Mouse (Mus musculus) embryo, embryonic 11.5 days (tissue): ENCODE measurements around the gene Tbc1d10c.

ENCODE experiments used
- DNase-seq: peaks from one replicate; pipeline ENCODE4 v3.0.0-alpha.2; 2012; ENCODE audit warnings: low read depth, low spot score

The Tbc1d10c gene

DNA sequence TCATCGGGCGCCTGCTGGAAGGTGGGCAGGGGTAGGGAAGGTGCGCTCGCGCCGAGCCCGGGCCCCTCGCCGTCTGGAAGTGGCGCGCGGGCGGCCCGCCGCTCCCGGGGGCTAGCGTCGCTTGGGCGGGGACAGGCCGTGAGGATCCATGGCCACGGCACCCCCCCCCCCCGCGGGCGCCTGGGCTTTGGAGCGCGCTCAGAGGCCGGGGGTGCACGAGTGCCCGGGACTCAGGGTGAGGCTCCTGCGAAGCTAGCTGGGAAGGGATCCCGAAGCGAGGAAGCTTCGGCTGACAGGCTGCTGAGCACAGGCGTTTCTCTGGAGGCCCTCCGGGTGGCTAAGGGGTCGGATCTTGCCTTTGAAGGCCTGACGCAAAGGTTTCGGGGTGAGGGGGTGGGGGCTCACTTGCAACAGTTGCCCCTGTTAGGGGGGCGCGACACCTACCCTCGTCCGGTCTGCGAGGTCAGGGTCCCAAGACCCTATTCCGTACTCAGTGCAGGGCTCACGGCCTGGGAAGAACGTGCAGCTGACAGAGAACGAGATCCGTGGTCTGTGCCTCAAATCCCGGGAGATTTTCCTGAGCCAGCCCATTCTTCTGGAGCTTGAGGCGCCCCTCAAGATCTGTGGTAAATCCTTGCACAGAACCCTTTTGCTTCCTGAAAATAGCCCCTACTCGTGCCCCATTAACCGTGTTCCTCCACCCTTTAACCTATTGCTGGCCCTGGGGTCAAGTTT is 1.3 kb upstream of the Tbc1d10c start:
- no peak for DNase-seq

- peak; percentile 94 for DNase-seq
These were observed 605 bp upstream of the Tbc1d10c start, which contains the start of gene Ppp1ca for GRCm38 (mm10) chr19:4191528-4192250. Gene Ppp1ca (plus strand): TSS chr19:4192065.

DNA sequence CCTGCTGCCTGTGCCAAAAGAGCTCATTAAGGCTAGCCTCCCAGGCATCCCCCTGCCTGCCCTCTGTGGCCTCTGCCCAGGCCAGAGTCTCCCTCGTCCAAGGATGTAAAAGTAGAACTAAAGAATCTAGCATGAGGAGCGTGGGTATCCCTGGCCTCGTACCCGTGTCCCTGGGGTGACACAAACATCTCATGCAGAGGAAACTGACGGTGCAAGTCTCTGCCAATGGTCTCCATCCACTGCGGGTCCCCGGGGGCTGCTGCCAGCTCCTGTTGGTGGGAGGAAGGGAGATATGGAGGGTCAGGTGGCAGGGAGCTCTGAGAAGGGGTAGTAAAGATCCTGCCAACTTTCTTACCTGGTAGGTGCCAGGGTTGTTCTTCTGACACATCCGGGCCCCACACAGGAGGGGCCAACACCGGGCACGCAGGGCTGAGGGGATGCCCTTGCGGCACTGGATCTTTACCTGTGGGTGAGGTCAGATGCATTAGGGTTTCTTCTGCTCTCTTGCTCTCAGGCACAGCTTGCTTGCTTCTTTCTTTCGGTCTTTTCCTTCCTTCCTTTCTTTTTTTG is 1.9 kb downstream of the Tbc1d10c start:
- DNase-seq, result no peak

DNA sequence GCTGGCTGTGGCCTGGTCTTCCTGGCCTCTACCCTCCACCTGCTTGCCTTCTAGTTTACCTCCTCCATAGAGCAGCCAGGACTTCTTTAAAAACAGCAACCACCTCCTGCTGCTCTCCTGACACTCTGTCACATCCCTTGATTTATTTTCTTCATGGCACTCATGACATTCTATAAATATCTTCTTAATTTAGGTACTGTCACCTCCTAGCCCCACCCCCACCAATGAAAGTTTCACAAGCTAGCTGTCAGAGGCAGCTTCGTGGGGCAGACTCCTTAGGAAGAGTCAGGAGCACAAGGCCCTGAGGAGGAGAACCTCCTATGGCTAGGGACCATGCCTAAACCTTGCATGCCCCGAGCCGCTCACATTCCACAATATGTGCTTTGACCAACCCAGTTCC is 3.8 kb downstream of the Tbc1d10c start:
- no peak for DNase-seq

DNA sequence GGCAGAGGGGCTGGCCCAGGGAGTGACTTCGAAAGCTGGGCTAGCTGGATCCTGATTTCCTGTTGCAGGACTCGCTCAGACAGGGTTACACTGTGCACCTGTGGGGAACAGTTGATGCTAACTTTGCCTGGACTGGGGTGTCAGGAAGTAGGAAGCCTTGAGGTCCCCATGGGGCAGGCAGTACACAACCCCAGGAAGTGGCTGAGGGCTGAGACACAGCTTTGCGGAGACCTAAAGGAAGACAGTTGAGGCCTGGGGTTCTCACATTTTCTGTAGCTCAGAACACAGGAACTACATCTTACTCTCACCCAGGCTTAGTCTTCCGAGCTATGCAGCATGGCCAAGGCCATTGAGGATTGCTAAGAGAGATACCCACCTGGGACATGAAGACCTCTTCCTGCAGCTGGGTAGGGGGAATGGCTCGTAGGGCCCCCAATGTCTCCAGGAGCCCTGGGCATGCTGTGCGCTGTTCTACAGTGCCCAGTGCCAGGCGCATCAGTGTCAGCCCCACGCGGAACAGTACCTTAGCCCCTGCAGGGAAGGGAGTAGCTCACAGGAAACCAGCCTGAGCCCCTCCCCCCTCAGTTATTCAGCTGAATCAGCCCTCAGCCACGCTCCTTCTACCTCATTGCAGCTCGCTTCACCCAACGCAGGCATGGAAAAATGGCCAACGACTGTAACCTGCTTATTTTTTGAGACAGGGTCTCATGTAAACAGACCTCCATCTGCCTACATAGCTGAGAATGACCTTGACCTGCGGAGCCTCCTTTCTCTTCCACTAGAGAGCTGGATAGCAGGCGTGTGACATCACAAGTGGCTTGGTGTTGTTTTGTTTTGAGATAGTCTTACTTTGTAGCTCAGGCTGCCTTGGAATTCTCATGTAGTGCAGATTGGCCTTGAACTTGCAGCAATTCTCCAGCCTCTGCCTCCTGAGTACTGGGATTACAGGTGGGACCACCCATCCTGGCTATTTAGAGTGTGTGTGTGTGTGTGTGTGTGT is 5.8 kb downstream of the Tbc1d10c start:
- DNase-seq, result no peak

DNA sequence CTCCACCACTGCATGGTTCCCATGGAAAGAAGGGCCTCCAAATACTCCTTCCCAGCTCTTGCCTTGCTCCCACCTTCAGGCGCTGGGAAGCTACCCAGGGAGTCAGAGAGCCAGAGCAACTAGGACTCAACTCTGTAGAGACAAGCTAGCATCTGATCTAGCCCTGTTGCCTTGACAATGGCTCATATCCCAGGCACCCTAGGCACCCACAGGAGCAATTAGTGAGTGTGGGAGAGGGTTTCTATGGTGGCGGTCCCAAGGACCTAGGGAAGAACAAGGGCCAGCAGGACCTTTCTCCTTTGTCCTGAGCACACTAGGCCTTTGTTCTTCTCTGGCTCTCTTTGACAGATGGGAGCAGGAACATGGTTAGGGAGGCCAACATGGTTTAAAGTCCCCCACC is 7.4 kb downstream of the Tbc1d10c start:
- DNase-seq, result no peak

- no peak for DNase-seq
These were observed 9.2 kb downstream of the Tbc1d10c start for GRCm38 (mm10) chr19:4181892-4182291.

DNA sequence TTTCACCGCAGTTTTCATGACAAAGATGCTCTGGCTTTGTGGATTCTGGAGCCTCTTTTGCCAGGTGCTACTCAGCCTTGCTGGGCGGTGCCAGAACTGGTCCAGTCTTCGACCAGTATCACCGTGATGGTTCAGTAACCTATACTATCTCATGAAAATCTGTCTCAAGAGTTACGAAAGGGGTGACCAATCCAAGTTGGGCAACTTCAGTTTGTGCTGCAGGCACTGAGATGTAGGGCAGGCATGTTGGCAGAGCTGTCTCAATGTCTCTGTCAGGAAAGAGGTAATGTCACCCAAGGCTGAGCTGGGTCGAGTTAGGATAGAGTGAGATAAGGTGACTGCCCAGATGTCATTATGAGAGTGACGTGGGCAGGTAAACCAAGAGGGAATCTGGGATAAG is 10.7 kb downstream of the Tbc1d10c start:
- DNase-seq, result no peak

GRCm38 (mm10) chr19:4175368-4175947 is 15.6 kb downstream of the Tbc1d10c start, which contains the start of gene Carns1:
Gene Carns1 (minus strand): TSS chr19:4175479.
- no peak for DNase-seq

GRCm38 (mm10) chr19:4172925-4173324 is 18.2 kb downstream of the Tbc1d10c start:
- DNase-seq, result no peak

DNA sequence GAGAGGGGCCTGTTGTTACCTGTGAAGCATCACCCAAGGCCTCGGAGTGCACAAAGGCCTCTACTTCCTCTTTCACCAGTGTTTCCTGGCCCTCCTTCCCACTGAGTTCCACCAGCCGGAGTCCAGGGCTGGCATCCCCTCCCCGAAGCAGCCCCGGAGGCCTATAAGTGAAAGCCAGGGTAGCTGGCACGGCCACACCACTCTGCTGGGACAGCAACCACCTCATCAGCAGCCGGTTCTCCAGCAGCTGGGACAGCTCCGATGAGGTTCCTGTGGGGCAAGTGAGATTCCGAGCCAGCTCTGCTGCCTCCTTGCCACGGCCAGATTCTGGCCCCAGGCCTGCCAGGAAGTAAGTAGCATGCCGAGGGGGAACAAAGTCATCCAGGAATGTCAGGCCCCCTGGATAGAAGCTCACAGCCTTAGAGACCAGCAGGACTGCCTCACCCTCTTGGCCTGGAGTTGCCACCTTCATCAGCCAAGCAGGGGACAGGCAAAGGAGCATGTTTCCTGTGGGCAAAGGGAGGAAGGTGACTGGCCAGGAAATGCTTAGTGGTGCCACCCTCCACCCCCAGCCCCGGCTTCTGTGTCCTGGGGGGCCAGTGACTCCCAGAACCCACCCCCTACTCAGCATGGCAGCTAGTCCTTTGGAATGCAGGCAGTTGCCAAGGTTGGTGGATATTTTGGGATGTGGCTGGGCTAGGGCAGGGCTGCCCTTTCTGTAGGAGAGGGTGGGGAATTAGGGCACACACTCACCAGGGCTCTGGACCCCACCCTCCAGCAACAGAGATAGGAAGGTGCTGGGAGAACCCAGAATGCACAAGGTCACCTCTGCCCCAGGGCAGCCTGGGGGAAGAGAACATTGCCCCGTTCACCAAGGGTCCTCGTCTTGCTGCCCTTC is 19.4 kb downstream of the Tbc1d10c start:
- DNase-seq, result no peak

DNA sequence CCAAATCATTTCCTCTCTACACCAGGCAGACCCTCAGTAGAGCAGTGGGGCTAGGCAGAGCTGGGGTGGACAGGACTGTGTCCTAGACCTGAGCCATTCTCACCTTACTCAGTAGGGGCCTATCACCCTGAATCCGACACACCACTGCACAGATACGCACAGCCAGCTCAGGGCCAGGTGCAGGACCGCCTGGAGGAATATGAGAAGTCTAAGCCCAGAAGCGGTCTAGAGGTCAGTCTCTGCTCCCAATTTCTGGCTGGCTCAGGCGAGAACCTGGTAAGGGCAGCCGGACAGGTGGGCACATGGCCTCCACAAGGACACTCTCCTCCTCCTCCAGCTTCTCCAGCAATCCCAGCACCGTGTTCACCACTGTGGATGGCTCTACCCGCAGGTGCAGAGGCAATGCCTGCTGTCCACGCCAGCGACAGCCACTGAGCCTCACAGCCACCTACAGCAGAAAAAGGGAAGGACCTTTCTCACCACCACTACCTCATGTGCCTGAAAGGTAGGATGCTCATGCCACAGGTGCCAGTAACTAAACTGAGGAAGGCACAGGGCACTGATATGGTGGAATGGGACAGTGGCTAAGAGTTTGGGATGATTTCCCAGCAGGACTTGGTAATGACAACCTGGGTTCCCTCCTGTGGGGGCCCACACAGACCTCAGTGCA is 20.2 kb downstream of the Tbc1d10c start:
- no peak for DNase-seq

GRCm38 (mm10) chr19:4169810-4170209 is 21.3 kb downstream of the Tbc1d10c start:
- no peak for DNase-seq

GRCm38 (mm10) chr19:4169378-4169784 is 21.7 kb downstream of the Tbc1d10c start:
- DNase-seq, result peak; percentile 98

- DNase-seq, result no peak
These were observed 24.2 kb downstream of the Tbc1d10c start for GRCm38 (mm10) chr19:4166678-4167476.

GRCm38 (mm10) chr19:4164721-4165120 is 26.4 kb downstream of the Tbc1d10c start:
- DNase-seq, result no peak

DNA sequence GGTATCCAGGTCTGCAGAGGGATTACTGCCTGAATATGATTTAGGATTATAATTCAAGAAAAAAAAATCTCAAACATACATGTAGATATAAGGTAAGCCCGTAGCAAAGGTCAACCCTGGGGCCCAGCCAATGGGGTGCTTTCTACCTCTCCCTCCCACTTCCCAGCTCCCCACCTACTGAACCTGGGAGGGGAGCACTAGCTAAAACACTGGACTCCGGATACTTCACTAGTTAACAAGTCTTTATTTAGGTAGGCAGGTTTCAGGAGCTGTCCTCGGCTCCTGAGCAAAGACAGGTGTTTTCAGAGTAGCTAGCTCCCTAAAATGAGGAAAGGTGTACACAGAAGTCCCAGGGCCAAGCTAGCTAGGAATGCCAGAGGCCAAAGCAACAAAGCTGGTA is 27.0 kb downstream of the Tbc1d10c start:
- DNase-seq, result no peak

DNA sequence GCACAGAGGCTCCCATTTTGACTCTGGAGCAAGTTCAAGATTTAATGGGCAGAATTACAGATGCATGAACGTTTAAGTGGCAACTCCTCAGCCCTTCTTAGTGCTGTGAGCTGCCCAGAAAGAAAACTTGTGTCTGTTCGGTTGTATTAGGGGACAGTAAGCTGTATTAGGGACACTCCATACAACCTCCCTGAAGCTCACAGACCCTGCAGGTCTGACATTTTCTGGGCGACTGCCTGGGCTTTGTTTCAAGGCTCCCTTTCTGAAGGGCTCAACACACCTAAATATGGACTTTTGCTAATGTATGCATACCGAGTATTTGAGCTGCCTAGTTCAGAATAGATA is 27.6 kb downstream of the Tbc1d10c start:
- DNase-seq, result no peak
